Mouse (Mus musculus) G1E (cell line): ENCODE measurements around the gene Rrp36. TPM values are rescaled to one million over a fixed set of nuclear protein-coding genes. Genes with fewer than 3 reads are reported as not detected.

Source experiments
- ATAC-seq: 2 replicates; pipeline ENCODE4 v1.8.0; 2016; ENCODE audit warnings: mild to moderate bottlenecking; ENCODE audit not compliant: insufficient number of reproducible peaks, poor library complexity, low FRiP score, severe bottlenecking; ENCODE audit errors: extremely low read depth
- DNase-seq: peaks from one replicate; pipeline ENCODE4 v3.0.0; 2012; ENCODE audit warnings: low spot score
- H3K27me3 ChIP-seq: 2 replicates; pipeline ENCODE4 v1.6.1; 2012; ENCODE audit warnings: mild to moderate bottlenecking, low read length, inconsistent platforms; ENCODE audit not compliant: insufficient read depth
- H3K36me3 ChIP-seq: replicated peaks from 2 replicates; pipeline ENCODE3; 2012; ENCODE audit warnings: mild to moderate bottlenecking, inconsistent platforms
- H3K4me1 ChIP-seq: 2 replicates; pipeline ENCODE4 v1.6.1; 2012; ENCODE audit warnings: low read depth, low read length, inconsistent platforms, mixed read lengths; ENCODE audit not compliant: insufficient read depth
- H3K4me3 ChIP-seq: 2 replicates; pipeline ENCODE4 v1.5.1; 2012; ENCODE audit warnings: low read depth, mild to moderate bottlenecking, inconsistent platforms, low read length, moderate library complexity, mixed read lengths
- H3K9me3 ChIP-seq: replicated peaks from 2 replicates; pipeline ENCODE4 v1.6.1; 2012; ENCODE audit warnings: inconsistent platforms
- CTCF ChIP-seq: IDR thresholded peaks from 2 replicates; pipeline ENCODE4 v1.5.1; 2012; ENCODE audit warnings: low read depth, low read length, inconsistent platforms, mixed read lengths
- GATA1 ChIP-seq: IDR thresholded peaks from 2 replicates; pipeline ENCODE4 v1.6.1; 2012; ENCODE audit warnings: borderline replicate concordance, low read length, inconsistent platforms, mixed read lengths
- GATA2 ChIP-seq: IDR thresholded peaks from 2 replicates; pipeline ENCODE4 v1.6.1; 2012; ENCODE audit warnings: low read depth, low read length, inconsistent platforms, borderline replicate concordance
- POLR2AphosphoS5 ChIP-seq: IDR thresholded peaks from 2 replicates; pipeline ENCODE4 v1.6.1; 2012; ENCODE audit warnings: low read depth, low read length, inconsistent platforms; ENCODE audit not compliant: insufficient replicate concordance
- TAL1 ChIP-seq: conservative IDR thresholded peaks from 2 replicates; pipeline ENCODE4 v1.6.1; 2012; ENCODE audit warnings: low read depth, low read length, inconsistent platforms, mixed read lengths
- polyA plus RNA-seq: library from polyadenylated mRNA; stranded (reverse); fragments of >175 nt; gene quantifications from 2 replicates; pipeline ENCODE4 v1.2.3, GENCODE M21; 2012
- total RNA-seq, 2 experiments: library from RNA; stranded (forward) in 1 of 2; stranded (reverse) in 1 of 2; fragments of 200-1000 nt in 1 of 2; fragments of >200 nt in 1 of 2; fragmentation: Nextera tagmentation in 1 of 2; gene quantifications; 2 replicates each; pipeline ENCODE4 v1.2.3; 2014 to 2017

Gene Rrp36
- total and polyA plus RNA-seq, 3 experiments: 12.2 to 48.0 (median 45.0) TPM

DNA sequence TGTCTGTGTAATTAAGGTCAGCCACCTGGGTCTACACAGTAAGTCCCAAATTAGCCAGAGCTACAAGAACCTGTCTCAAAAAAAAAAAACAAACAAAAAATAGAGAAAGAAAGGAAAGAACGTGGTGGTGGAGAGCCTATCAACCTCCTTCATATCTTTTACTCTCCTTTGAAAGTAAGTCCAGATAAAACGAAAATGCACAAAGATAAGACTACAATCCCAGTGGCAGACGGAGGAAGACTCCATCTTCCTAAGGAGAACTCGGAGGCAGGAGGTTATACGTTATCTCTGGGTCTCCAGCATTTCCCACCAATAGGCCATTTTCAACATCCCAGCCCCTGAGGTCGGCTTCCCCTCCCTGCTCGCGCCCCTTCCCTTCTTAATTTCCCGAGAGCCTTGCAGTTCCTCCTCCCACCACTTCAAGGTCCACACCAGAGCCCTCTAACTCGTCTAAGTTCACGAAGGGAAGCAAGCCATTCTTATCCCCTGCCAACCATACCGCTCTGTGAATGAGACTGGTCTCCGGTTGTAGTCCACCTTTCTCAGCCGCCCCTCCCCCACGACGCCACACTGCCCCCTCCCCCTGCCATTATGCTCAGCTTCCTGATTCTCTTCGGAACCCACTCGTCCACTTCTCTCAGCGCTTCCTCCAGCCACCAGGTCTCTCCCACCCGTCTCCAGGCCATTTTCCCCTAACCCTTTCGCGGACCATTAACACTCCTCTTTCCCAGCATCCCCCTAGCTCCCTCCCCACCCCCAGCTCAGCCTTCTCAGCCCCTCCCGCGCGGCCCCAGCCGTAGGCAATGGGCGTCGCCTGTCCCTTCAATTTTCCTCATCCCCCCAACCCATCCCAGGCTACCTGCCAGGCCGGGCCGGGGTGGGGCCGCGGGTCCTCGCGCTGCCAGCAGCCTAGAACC is 5.9 kb upstream of the Rrp36 start:
- ATAC-seq (no peak), DNase-seq (peak; percentile 53)
- no peak for TF ChIP-seq POLR2AphosphoS5
- TF ChIP-seq GATA1: no peak
- no peak for TF ChIP-seq GATA2
- TF ChIP-seq TAL1: no peak
- no peak; the same call in 1 of the 2 replicates for TF ChIP-seq CTCF
- Histone ChIP-seq H3K4me3 (peak overlapping the region; percentile 87), H3K4me1 (peaks cover 57% of the 10 kb centered on the region), H3K27me3 (no peaks in the 10 kb centered on the region), H3K9me3 (no peaks in the 10 kb centered on the region), H3K36me3 (peaks cover 76% of the 10 kb centered on the region)

DNA sequence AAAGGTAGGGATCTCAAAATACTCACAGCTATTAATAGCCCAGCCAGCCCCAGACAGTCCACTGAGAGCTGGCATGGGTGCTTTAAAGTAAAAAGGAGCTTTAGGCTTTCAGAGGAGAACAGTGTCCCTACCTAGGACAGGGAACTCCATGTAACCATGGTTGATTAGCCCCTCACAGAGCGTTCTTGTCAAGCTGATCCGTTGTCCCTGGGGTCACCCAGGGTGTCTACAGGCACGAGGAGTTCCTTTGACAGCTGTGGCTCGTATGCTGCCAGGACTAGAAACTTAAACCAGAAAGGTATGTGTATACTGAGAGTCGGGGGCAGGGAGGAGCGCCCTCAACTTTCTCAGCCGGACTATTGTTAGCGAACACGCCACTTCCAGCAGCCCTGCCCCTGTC is 4.8 kb upstream of the Rrp36 start:
- Histone ChIP-seq H3K36me3 (peaks cover 73% of the 10 kb centered on the region), H3K4me1 (peaks cover 63% of the 10 kb centered on the region), H3K9me3 (no peaks in the 10 kb centered on the region), H3K4me3 (peak overlapping the region; percentile 87; the same call in 1 of the 2 replicates), H3K27me3 (no peaks in the 10 kb centered on the region)
- no peak for DNase-seq
- no peak for TF ChIP-seq POLR2AphosphoS5
- TF ChIP-seq TAL1: no peak
- TF ChIP-seq GATA2: no peak
- TF ChIP-seq CTCF: no peak
- TF ChIP-seq GATA1: no peak
- ATAC-seq: no peak

DNA sequence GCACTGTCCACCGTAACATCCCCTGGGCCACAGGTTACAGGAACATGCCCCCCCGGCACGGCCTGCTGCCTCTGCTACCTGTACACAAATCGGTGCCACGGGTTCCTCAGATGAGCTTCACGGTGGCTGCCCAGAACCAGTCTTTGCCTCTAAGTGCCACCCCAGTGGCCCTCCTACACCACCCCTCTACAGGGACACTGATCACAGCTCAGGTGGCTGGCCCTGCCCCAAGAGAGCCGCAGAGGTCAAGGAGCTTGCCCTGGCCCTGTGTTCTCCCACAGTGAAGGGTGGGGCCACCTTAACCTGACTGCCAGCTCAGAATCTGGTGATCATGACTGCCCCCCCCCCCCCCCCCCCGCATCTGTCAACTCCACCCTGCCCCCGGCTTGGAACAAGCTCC is 4.3 kb upstream of the Rrp36 start, which contains the start of gene Mea1:
Gene Mea1 (plus strand): TSS at position 378 of the 400 bp plus-strand sequence.
- DNase-seq: no peak
- H3K4me1 ChIP-seq: peaks cover 63% of the 10 kb centered on the region
- TF ChIP-seq GATA1 (no peak), CTCF (no peak), TAL1 (no peak)
- H3K36me3 ChIP-seq: peaks cover 68% of the 10 kb centered on the region
- H3K4me3 ChIP-seq: peak within 1 kb of the TSS; percentile 87
- H3K9me3 ChIP-seq: no peaks in the 10 kb centered on the region
- no peak for ATAC-seq
- H3K27me3 ChIP-seq: no peaks in the 10 kb centered on the region

GRCm38 (mm10) chr17:46674530-46675283 is 555 bp upstream of the Rrp36 start:
- H3K9me3 ChIP-seq: no peaks in the 10 kb centered on the region
- H3K4me3 ChIP-seq: peak overlapping the region; percentile 77
- TF ChIP-seq CTCF (no peak), GATA2 (no peak), TAL1 (no peak), GATA1 (no peak), POLR2AphosphoS5 (no peak)
- ATAC-seq (no peak), DNase-seq (no peak)
- peaks cover 83% of the 10 kb centered on the region for H3K36me3 ChIP-seq
- H3K27me3 ChIP-seq: no peaks in the 10 kb centered on the region
- peaks cover 64% of the 10 kb centered on the region for H3K4me1 ChIP-seq

DNA sequence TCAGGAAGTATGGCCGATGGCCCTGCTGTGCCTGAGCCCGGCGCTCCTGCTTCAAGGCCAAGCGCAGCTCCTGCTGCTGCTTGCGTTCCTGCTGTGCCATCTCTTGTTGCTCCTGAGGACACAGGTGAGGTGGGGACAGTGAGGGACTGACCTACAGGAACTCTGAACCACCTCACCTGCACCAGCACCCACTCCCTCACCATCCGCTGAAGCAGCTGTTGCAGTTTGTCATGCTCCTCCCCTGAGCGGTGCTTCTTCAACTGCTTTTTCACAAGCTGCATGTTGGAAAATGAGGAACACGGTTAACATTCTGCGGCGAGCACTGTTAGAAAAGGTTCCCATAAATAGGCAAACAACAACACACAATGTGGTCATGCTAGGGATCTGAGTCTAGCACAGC is 4.2 kb downstream of the Rrp36 start:
- H3K4me1 ChIP-seq: peaks cover 37% of the 10 kb centered on the region
- DNase-seq (no peak), ATAC-seq (no peak)
- no peaks in the 10 kb centered on the region for H3K27me3 ChIP-seq
- peaks cover 84% of the 10 kb centered on the region for H3K36me3 ChIP-seq
- no peak overlapping the region for H3K4me3 ChIP-seq
- H3K9me3 ChIP-seq: no peaks in the 10 kb centered on the region
- TF ChIP-seq GATA2: no peak
- TF ChIP-seq POLR2AphosphoS5: no peak
- no peak for TF ChIP-seq TAL1
- no peak for TF ChIP-seq GATA1
- no peak for TF ChIP-seq CTCF

DNA sequence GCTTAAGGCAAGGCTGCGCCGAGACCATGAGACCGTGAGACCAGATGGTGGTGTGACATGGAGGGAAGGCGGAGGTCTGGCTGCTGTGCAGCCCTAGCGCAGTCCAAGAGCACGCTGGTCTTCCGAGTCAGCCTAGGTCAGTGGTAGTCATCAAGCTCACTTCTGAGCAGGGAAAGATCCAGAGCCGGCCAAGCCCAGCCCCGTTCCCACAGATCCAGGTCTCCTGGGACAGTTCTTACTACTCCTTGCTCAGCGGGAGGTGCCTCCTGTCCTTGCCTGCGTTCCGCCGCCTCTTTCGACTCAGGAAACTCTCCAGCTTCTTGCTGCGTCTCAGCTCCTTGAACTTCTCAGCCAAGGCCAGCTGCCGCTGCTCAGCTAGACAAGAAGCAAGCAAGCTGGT is 6.4 kb downstream of the Rrp36 start:
- no peak for TF ChIP-seq TAL1
- TF ChIP-seq GATA1: no peak
- TF ChIP-seq CTCF: no peak
- no peak for TF ChIP-seq GATA2
- no peak for TF ChIP-seq POLR2AphosphoS5
- peaks cover 95% of the 10 kb centered on the region for H3K36me3 ChIP-seq
- DNase-seq (no peak), ATAC-seq (no peak)
- no peaks in the 10 kb centered on the region for H3K27me3 ChIP-seq
- H3K4me1 ChIP-seq: peaks cover 22% of the 10 kb centered on the region
- no peaks in the 10 kb centered on the region for H3K9me3 ChIP-seq
- H3K4me3 ChIP-seq: 0 out of 2 replicates have a peak overlapping the region, but pooled peaks have one; percentile 15
